ENCODE assay signal across 19 mouse cellular contexts in the genomic region with DNA sequence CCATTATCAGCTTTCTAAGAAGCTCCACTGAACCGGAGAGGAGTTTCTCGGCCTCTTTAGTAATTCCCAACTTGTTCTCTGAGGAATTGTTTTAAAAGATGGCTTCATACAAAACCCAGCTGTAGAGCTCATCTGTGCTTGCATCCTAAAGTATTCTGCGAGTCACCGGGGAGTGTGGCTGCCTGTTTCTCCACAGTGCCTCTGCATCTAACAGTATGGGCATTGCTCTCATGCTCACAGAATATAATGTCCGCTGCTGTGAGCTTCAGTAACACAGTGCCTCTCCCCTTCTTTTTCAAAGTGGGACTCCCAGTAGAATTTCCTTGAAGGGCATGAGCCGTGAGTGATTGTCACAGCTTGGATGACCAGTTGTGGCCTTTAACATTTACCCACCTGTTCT.
DNase-seq lines count a peak whose midpoint lies in the region; ATAC-seq and TF ChIP-seq lines count a peak whose summit lies in the region.
"Had no signal": no experiment of that assay in that cellular context is flagged by ENCODE, and none has a peak within 500 bp of the region (broad histone marks: within the 10 kb centered on the region; RNA-seq: fewer than 3 reads in every experiment).

No protein-coding gene starts in this region.

- WGBS in forebrain, embryonic 14.5 days, result 52% methylated on average over 6 of the region's 6 CpGs
- WGBS in hindbrain, embryonic 15.5 days, result 28% methylated on average over 6 of the region's 6 CpGs
- WGBS in midbrain, embryonic 16.5 days, result 37% methylated on average over 6 of the region's 6 CpGs
- WGBS in liver, postnatal 0 days (ENCODE audit: insufficient replicate concordance), result 83% methylated on average over 6 of the region's 6 CpGs

- H3K27me3 ChIP-seq in forebrain, embryonic 14.5 days (replicated peaks; ENCODE audit: control insufficient read depth, insufficient read depth, low read length), result no peaks in the 10 kb centered on the region
- H3K27me3 ChIP-seq in hindbrain, embryonic 15.5 days, result no peaks in the 10 kb centered on the region
- H3K27me3 ChIP-seq in midbrain, embryonic 16.5 days (ENCODE audit: control insufficient read depth, insufficient read depth, low read depth, low read length), result no peaks in the 10 kb centered on the region
- no peaks in the 10 kb centered on the region for H3K27me3 ChIP-seq in liver, postnatal 0 days (ENCODE audit: insufficient read depth, low read length)
- H3K27me3 ChIP-seq: limb, embryonic 13.5 days; liver, embryonic 13.5 days had no signal

- no peaks in the 10 kb centered on the region for H3K4me1 ChIP-seq in forebrain, embryonic 14.5 days (ENCODE audit: control insufficient read depth, insufficient read depth, low read length)
- H3K4me1 ChIP-seq in hindbrain, embryonic 15.5 days (replicated peaks), result 0 out of 2 replicates have a peak, but pooled peaks cover 6% of the 10 kb centered on the region
- peaks cover 6% of the 10 kb centered on the region; the same call in 1 of the 2 replicates for H3K4me1 ChIP-seq in midbrain, embryonic 16.5 days (ENCODE audit: control insufficient read depth, insufficient read depth, low read length)
- H3K4me1 ChIP-seq in liver, postnatal 0 days (ENCODE audit: insufficient read depth), result no peaks in the 10 kb centered on the region
- H3K4me1 ChIP-seq: limb, embryonic 13.5 days; liver, embryonic 13.5 days had no signal

- H3K36me3 ChIP-seq in forebrain, embryonic 14.5 days (ENCODE audit: control insufficient read depth, insufficient read depth, low read length), result no peaks in the 10 kb centered on the region
- no peaks in the 10 kb centered on the region for H3K36me3 ChIP-seq in hindbrain, embryonic 15.5 days
- H3K36me3 ChIP-seq in midbrain, embryonic 16.5 days (ENCODE audit: control insufficient read depth, insufficient read depth, low read length), result no peaks in the 10 kb centered on the region
- no peaks in the 10 kb centered on the region for H3K36me3 ChIP-seq in liver, postnatal 0 days (replicated peaks; ENCODE audit: insufficient read depth, low read length)
- H3K36me3 ChIP-seq: limb, embryonic 13.5 days; liver, embryonic 13.5 days had no signal

- H3K4me2 ChIP-seq in forebrain, embryonic 14.5 days (ENCODE audit: low read length), result no peak overlapping the region; the same call in 1 of the 2 replicates
- H3K4me2 ChIP-seq in hindbrain, embryonic 15.5 days, result peak overlapping the region; percentile 26; the same call in 1 of the 2 replicates
- H3K4me2 ChIP-seq in midbrain, embryonic 16.5 days (ENCODE audit: low read length), result no peak overlapping the region
- no peak overlapping the region for H3K4me2 ChIP-seq in liver, postnatal 0 days (ENCODE audit: low read depth, low read length)
- H3K4me2 ChIP-seq: heart, embryonic 11.5 days; limb, embryonic 13.5 days; liver, embryonic 13.5 days; lung, embryonic 14.5 days had no signal

- no peak overlapping the region for H3K4me3 ChIP-seq in forebrain, embryonic 14.5 days (ENCODE audit: low read depth, low read length)
- no peak overlapping the region for H3K4me3 ChIP-seq in hindbrain, embryonic 15.5 days
- H3K4me3 ChIP-seq in midbrain, embryonic 16.5 days (ENCODE audit: low read depth, low read length), result no peak overlapping the region
- H3K4me3 ChIP-seq in liver, postnatal 0 days (ENCODE audit: low read depth, low read length), result no peak overlapping the region
- H3K4me3 ChIP-seq: limb, embryonic 13.5 days; liver, embryonic 13.5 days had no signal

- ATAC-seq in frontal cortex, adult (ENCODE audit: low TSS enrichment), result peak; percentile 34; the same call in 1 of the 2 replicates
- ATAC-seq in forebrain, embryonic 14.5 days, result peak; percentile 47
- 0 out of 2 replicates have a peak, but pooled peaks have one; percentile 56 for ATAC-seq in hindbrain, embryonic 15.5 days (ENCODE audit: low FRiP score, low read depth)
- peak; percentile 54; the same call in 1 of the 2 replicates for ATAC-seq in midbrain, embryonic 16.5 days
- ATAC-seq in liver, postnatal 0 days, result no peak

- no peaks in the 10 kb centered on the region for H3K9me3 ChIP-seq in forebrain, embryonic 14.5 days (replicated peaks; ENCODE audit: control insufficient read depth, low read length)
- H3K9me3 ChIP-seq in hindbrain, embryonic 15.5 days, result no peaks in the 10 kb centered on the region
- no peaks in the 10 kb centered on the region for H3K9me3 ChIP-seq in midbrain, embryonic 16.5 days (replicated peaks; ENCODE audit: control insufficient read depth, low read length, poor library complexity, severe bottlenecking)
- no peaks in the 10 kb centered on the region for H3K9me3 ChIP-seq in liver, postnatal 0 days (ENCODE audit: low read length)
- H3K9me3 ChIP-seq: limb, embryonic 13.5 days; liver, embryonic 13.5 days had no signal

- no peak for TF ChIP-seq EP300 in liver, postnatal 0 days (IDR thresholded peaks at IDR 0.05; ENCODE audit: low read depth)

- DNase-seq in frontal cortex, postnatal 14 days (ENCODE audit: low spot score in 2 of 2), result no peak
- DNase-seq in forebrain, embryonic 14.5 days (ENCODE audit: low spot score), result peak; percentile 7
- DNase-seq in cerebellum, adult 9-11 months, result no peak
- no peak for DNase-seq in liver, postnatal 0 days
- no peak for DNase-seq in heart, adult 9 months (ENCODE audit: low spot score in 2 of 2)
- DNase-seq: adrenal gland, postnatal 10 days; cerebellum, adult 9-10 months; kidney, adult 11 months; kidney, postnatal 4 days; liver, embryonic 13.5 days; lung, embryonic 14.5 days; lung, postnatal 4 days; thymus, adult 18-20 months; thymus, postnatal 4 days had no signal

- no peak overlapping the region for H3K27ac ChIP-seq in forebrain, embryonic 14.5 days (ENCODE audit: low read depth, low read length)
- no peak overlapping the region for H3K27ac ChIP-seq in hindbrain, embryonic 15.5 days (replicated peaks)
- H3K27ac ChIP-seq in midbrain, embryonic 16.5 days (ENCODE audit: low read length), result 0 out of 2 replicates have a peak overlapping the region, but pooled peaks have one; percentile 4
- no peak overlapping the region for H3K27ac ChIP-seq in liver, postnatal 0 days (ENCODE audit: low read depth)
- H3K27ac ChIP-seq: limb, embryonic 13.5 days; liver, embryonic 13.5 days had no signal

- H3K9ac ChIP-seq in forebrain, embryonic 14.5 days (ENCODE audit: low read length), result no peak overlapping the region
- no peak overlapping the region for H3K9ac ChIP-seq in hindbrain, embryonic 15.5 days
- no peak overlapping the region for H3K9ac ChIP-seq in midbrain, embryonic 16.5 days (ENCODE audit: low read depth, low read length)
- no peak overlapping the region for H3K9ac ChIP-seq in liver, postnatal 0 days (replicated peaks)
- H3K9ac ChIP-seq: limb, embryonic 13.5 days; liver, embryonic 13.5 days; lung, embryonic 14.5 days had no signal

- no peak for TF ChIP-seq CTCF in liver, postnatal 0 days (IDR thresholded peaks at IDR 0.05; ENCODE audit: low read depth)
